Mouse (Mus musculus): ENCODE measurements around the gene Cttnbp2nl. TPM values are rescaled to one million over a fixed set of nuclear protein-coding genes. Genes with fewer than 3 reads are reported as not detected.

Cttnbp2nl gene
- total and polyA plus RNA-seq, 2 experiments from 2014 or later, result 31.7 to 44.9 TPM

GRCm38 (mm10) chr3:104979735-104980134 is 73.2 kb downstream of the Cttnbp2nl start:
- no peak for DNase-seq
- no peak overlapping the region for H3K4me3 ChIP-seq (ENCODE audit: low read depth, low read length)

GRCm38 (mm10) chr3:104967548-104968300 is 85.2 kb downstream of the Cttnbp2nl start:
- no peak overlapping the region for H3K27ac ChIP-seq (ENCODE audit: low read depth, low read length)
- peak; percentile 74 for ATAC-seq

More at GRCm38 (mm10) chr3:104979735-104980134, 73.2 kb downstream of the Cttnbp2nl start:
- Histone ChIP-seq H3K27me3 (ENCODE audit: insufficient read depth, low read length) (no peaks in the 10 kb centered on the region), H3K9ac (no peak overlapping the region), H3K4me2 (ENCODE audit: low read depth) (no peak overlapping the region), H3K27ac (ENCODE audit: low read depth, low read length) (no peak overlapping the region), H3K9me3 (ENCODE audit: low read length) (no peaks in the 10 kb centered on the region), H3K36me3 (ENCODE audit: insufficient read depth) (no peaks in the 10 kb centered on the region), H3K4me1 (ENCODE audit: insufficient read depth) (no peaks in the 10 kb centered on the region)
- 50% methylated on average over 5 of the region's 5 CpGs for WGBS
- no peak for ATAC-seq
- no peak for TF ChIP-seq CTCF (IDR thresholded peaks at IDR 0.05; ENCODE audit: low read depth)

DNA sequence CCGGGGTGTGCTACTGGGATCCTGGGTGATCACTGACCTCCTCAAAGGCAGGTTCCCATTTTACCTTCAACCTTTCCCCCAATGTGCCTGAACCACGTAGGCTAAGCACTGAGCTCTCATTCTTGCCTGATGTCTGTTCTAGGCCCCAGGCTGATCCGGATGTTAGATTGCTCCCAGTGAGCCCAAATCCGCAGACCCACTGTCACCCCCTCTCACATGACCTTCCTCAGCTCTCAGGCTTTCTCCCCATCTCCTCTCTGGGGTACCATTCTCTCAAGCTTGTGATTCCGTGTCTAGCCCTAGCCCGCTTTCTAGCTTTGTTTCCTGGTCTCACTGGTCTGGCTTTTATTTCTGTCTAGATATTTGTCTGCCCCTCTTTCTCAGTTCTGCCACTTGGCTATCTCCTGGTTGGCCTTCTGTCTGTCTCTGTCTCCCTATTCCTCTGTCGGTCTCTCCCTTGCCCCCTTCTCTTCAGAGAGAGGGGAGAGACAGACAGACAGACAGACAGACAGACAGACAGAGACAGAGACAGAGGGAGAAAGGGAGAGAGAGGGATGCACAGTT is 86.9 kb downstream of the Cttnbp2nl start:
- DNase-seq (no peak), ATAC-seq (no peak)
- H3K27me3 ChIP-seq (ENCODE audit: insufficient read depth, low read length), result peaks cover 20% of the 10 kb centered on the region
- H3K4me1 ChIP-seq (ENCODE audit: insufficient read depth), result no peaks in the 10 kb centered on the region
- no peak overlapping the region for H3K4me3 ChIP-seq (ENCODE audit: low read depth, low read length)
- H3K9me3 ChIP-seq (ENCODE audit: low read length), result no peaks in the 10 kb centered on the region
- no peak overlapping the region for H3K9ac ChIP-seq
- TF ChIP-seq CTCF (IDR thresholded peaks at IDR 0.05; ENCODE audit: low read depth), result no peak
- no peak overlapping the region for H3K4me2 ChIP-seq (ENCODE audit: low read depth)
- no peaks in the 10 kb centered on the region for H3K36me3 ChIP-seq (ENCODE audit: insufficient read depth)
- no peak overlapping the region for H3K27ac ChIP-seq (ENCODE audit: low read depth, low read length)
- WGBS, result 86% methylated on average over 7 of the region's 7 CpGs

More at GRCm38 (mm10) chr3:104967548-104968300, 85.2 kb downstream of the Cttnbp2nl start:
- Histone ChIP-seq H3K4me1 (ENCODE audit: insufficient read depth) (no peaks in the 10 kb centered on the region), H3K4me2 (ENCODE audit: low read depth) (peak overlapping the region; percentile 72), H3K36me3 (ENCODE audit: insufficient read depth) (no peaks in the 10 kb centered on the region), H3K27me3 (ENCODE audit: insufficient read depth, low read length) (peaks cover 8% of the 10 kb centered on the region; the same call in 1 of the 2 replicates), H3K4me3 (ENCODE audit: low read depth, low read length) (peak overlapping the region; percentile 42), H3K9ac (peak overlapping the region; percentile 48), H3K9me3 (ENCODE audit: low read length) (no peaks in the 10 kb centered on the region)
- WGBS, result under 1% methylated on average over 48 of the region's 49 CpGs
- TF ChIP-seq CTCF (IDR thresholded peaks at IDR 0.05; ENCODE audit: low read depth), result peak; percentile 62
- peak; percentile 67 for DNase-seq

DNA sequence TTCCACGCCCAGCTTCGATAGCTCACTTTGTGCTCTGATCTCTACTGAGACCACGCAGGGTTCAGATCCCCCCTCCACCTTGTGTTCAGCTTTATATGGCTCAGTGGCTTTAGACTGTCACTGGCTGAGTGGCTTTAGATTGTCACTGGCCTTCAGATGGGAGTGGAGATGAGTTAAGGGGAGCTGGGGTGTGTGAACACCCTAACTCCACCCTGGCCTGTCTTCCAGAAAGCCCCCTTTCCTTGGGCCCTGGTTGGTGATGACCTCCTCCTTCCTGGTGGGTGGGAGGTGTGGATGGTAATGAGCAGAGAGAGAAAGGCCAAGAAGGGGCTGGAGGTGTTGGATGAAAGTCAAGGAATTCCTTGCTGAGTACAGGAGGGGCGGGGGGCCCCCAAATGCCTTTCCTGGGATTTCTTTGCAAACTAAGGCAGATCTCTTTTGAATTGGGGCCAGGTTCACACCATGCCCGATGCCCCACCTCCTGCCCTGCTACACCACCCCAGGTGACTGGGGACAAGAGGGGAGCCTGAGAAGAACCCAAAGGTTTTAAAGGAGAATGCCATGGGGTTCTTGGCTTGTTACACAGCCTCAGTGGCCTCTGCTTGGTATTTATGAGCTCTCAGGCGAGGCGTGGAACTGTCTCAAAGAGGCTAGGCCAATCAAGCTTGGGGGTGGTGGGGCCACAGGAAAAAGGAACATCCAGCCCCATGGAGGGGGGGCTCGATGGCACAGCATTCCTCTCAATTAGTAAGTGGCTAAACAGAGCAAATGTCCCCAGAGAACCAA is 87.7 kb downstream of the Cttnbp2nl start:
- ATAC-seq, result no peak
- Histone ChIP-seq H3K27ac (ENCODE audit: low read depth, low read length) (no peak overlapping the region), H3K4me2 (ENCODE audit: low read depth) (no peak overlapping the region), H3K27me3 (ENCODE audit: insufficient read depth, low read length) (peaks cover 28% of the 10 kb centered on the region), H3K4me3 (ENCODE audit: low read depth, low read length) (no peak overlapping the region), H3K36me3 (ENCODE audit: insufficient read depth) (no peaks in the 10 kb centered on the region), H3K4me1 (ENCODE audit: insufficient read depth) (no peaks in the 10 kb centered on the region), H3K9ac (no peak overlapping the region), H3K9me3 (ENCODE audit: low read length) (no peaks in the 10 kb centered on the region)
- DNase-seq, result no peak
- WGBS, result 72% methylated on average over 8 of the region's 8 CpGs
- TF ChIP-seq CTCF (IDR thresholded peaks at IDR 0.05; ENCODE audit: low read depth), result no peak

DNA sequence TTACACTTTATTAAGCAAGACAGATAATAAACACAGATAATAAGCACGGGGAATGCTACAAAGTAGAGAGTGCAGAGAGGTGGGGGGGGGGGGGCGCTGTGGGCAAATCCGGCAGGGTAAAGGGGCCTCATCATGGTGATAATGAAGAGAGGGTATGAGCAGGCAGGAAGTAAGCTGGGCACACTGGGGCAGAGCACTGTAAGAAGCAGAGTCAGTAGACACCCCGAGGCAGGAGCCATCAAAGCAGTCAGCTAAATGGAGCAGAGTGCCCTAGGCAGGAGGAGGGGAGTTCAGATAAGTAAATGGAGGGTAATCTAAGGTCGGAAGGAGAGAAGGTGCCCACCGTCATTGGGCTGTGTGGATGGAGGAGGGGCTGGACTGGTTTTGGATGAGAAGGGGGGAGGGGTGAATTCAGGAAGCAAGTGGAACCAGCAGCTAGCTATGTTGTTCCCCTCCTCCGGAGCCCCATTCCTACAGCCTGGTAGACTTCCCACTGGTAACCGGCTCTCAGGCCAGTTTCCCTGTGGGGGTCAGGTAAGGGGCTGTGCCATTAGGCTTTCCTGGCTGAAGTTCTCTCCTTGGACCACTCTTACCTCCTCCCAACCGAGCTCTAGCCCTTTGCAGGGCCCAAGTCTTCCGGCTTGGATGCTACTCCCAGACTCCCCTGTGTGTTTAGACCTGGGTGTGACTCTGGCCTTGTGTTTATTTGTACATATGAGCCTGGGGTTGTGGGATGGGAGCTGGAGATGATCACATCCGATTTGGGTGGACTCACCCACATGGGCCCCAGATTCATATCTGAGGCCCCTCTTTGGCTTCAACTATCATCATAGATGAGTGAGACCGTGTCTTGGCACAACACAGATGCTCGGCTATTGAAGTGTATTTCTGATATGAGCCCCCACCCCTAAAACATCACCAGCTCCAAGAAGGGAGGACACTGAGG is 89.3 kb downstream of the Cttnbp2nl start:
- 31% methylated on average over 13 of the region's 13 CpGs for WGBS
- Histone ChIP-seq H3K9me3 (ENCODE audit: low read length) (no peaks in the 10 kb centered on the region), H3K9ac (no peak overlapping the region), H3K27ac (ENCODE audit: low read depth, low read length) (no peak overlapping the region), H3K27me3 (ENCODE audit: insufficient read depth, low read length) (peaks cover 38% of the 10 kb centered on the region), H3K4me1 (ENCODE audit: insufficient read depth) (no peaks in the 10 kb centered on the region), H3K4me3 (ENCODE audit: low read depth, low read length) (no peak overlapping the region), H3K4me2 (ENCODE audit: low read depth) (no peak overlapping the region), H3K36me3 (ENCODE audit: insufficient read depth) (no peaks in the 10 kb centered on the region)
- TF ChIP-seq CTCF (IDR thresholded peaks at IDR 0.05; ENCODE audit: low read depth), result no peak
- DNase-seq (no peak), ATAC-seq (no peak)

DNA sequence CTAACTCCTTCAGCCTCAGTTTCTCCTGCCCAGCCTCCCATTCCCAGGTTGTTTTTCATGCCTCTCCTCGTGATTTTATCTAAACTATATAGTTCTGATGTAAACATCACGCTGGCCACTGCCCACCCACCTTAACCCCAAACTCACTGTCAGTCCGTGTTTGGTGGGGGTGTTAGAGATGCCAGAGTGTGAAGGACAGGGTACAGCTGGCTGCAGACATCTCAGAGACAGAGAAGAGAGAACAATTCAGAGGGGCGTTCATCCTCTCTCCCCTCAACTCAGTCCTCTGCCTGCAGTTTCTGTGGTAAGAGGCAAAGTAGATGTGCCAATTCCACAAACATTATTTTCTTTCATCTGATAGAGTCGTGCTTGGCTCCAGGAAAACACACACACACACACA is 90.1 kb downstream of the Cttnbp2nl start:
- H3K4me2 ChIP-seq (ENCODE audit: low read depth), result no peak overlapping the region
- no peaks in the 10 kb centered on the region for H3K36me3 ChIP-seq (ENCODE audit: insufficient read depth)
- ATAC-seq, result no peak
- TF ChIP-seq CTCF (IDR thresholded peaks at IDR 0.05; ENCODE audit: low read depth), result no peak
- H3K27me3 ChIP-seq (ENCODE audit: insufficient read depth, low read length), result peaks cover 42% of the 10 kb centered on the region
- H3K27ac ChIP-seq (ENCODE audit: low read depth, low read length), result no peak overlapping the region
- no peaks in the 10 kb centered on the region for H3K4me1 ChIP-seq (ENCODE audit: insufficient read depth)
- H3K9me3 ChIP-seq (ENCODE audit: low read length), result no peaks in the 10 kb centered on the region
- H3K9ac ChIP-seq, result no peak overlapping the region
- WGBS, result 4% methylated on average over 5 of the region's 5 CpGs
- DNase-seq, result no peak
- no peak overlapping the region for H3K4me3 ChIP-seq (ENCODE audit: low read depth, low read length)
